Mouse (Mus musculus) ES-E14 (cell line): ENCODE measurements around the gene Lrrc1.

Experiments used
- CHD2 ChIP-seq: IDR thresholded peaks from 2 replicates; pipeline ENCODE4 v1.6.1; 2014; ENCODE audit warnings: mild to moderate bottlenecking, low read depth, low read length, inconsistent platforms
- MAFK ChIP-seq: IDR thresholded peaks from 2 replicates; pipeline ENCODE4 v1.6.1; 2014; ENCODE audit warnings: mild to moderate bottlenecking, low read depth, low read length, inconsistent platforms; ENCODE audit not compliant: insufficient read depth
- ZC3H11A ChIP-seq: IDR thresholded peaks from 2 replicates; pipeline ENCODE4 v1.6.1; 2012; ENCODE audit warnings: low read depth, mild to moderate bottlenecking, inconsistent platforms, low read length, borderline replicate concordance
- ZNF384 ChIP-seq: IDR thresholded peaks from 2 replicates; pipeline ENCODE4 v1.6.1; 2012; ENCODE audit warnings: low read depth, low read length, inconsistent platforms

DNA sequence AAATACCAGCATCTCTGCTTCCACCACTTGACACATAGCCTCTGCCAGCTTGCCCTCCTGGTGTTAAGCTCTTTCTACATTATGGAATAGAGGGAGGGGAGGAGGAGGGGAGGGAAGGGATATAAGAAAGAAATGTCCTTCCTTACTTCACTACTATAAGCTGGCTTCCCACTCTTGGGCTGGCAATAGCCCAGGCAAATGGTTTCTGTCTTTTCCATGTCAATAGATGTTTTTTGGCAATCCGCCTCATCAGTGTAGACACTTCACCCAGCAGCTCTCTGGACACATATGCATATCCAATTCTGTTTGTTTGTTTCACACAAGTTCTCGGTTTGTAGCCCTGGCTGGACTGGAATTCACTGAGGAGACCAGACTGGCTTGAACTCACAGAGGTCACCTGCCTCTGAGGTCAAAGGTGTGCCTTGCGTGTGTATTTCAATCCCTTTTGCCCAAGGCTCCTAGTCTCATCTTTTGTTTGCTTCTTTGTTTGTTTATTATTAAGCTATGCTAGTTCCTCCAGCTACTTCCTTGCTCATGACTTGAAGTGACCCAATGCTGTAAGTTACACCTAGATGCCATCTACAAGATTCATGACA, 132.7 kb downstream of the Lrrc1 start:
- TF ChIP-seq ZC3H11A (no peak), MAFK (no peak), CHD2 (no peak), ZNF384 (no peak)
